Mouse (Mus musculus) embryo, embryonic 10.5 days (tissue): ENCODE results near the gene Clybl.
A peak's percentile ranks its signal among the peaks of the same experiment; 100 is the strongest.

Source experiments
- DNase-seq: peaks from one replicate; pipeline ENCODE4 v3.0.0-alpha.2; 2015; ENCODE audit warnings: low spot score

Clybl gene

DNA sequence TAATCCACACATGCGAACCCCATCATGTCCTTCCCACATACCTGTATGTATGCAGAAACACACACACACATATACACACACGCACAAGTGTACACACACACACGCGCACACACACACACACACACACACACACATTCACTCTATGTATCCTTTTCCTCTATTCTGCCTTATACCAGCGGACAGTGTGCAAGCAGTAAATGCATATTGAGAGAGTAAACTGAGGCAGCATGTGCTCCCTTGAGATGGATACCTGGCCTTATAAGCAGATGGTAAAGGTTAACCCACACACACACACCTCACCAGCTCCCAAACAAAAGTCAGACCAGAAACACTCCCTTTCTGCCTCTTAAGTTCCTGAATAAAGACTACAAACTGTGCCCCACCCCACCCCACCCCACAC, 204.3 kb downstream of the Clybl start:
- no peak for DNase-seq

- no peak for DNase-seq
Measured at GRCm38 (mm10) chr14:122386281-122387130, 205.0 kb downstream of the Clybl start.

DNA sequence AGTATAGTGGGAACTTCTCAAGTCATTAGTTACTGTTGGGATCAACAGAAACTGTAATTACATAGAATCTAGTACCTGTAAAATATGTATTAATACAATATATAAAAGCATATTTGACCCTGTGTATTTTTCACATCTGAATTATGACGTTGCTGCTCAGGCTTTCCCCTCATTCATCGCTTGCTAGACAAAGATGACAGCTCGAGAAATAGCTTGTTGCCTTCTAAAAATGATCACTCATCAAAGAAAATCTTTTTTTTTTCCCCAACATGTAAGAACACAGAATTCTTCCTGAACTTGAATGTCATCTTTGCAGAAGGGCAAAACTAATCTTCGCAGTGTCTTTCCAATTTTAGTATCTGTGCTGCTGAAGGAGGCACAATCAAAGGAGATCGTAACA, 206.3 kb downstream of the Clybl start:
- no peak for DNase-seq

- no peak for DNase-seq
Measured at GRCm38 (mm10) chr14:122388431-122389031, 207.0 kb downstream of the Clybl start.

DNA sequence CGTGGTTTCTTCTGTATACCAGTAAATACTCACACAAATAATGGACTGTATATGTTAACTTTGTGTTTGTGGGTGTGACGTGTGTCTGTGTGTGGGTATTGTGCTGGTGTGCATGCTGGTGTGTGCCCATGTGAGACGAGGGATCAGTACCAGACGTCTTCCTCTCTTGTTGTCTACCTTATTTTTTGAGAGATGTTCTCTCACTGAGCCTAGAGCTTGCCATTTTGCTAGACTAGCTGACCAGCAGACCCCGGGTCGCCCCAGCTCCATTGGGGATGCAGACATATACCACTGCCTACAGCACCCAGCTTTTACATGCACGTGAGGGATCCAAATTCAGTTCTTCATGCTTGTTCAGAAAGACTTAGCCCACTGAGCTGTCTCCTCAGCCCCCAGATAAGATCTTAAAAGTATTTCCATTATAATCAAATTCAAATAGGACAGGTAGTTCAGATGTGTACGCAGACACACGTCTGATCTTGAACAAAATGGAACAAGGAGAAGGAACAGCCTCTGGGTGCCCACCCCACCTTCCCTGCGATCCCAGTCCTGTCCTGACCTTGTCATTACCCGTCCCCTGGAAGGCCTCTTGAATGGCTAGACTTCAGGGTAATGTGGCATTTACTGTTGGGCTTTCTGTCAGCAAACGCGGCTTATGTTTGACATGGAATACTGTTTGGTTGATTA, 208.3 kb downstream of the Clybl start:
- no peak for DNase-seq

- DNase-seq = no peak
Measured at GRCm38 (mm10) chr14:122390935-122391334, 209.4 kb downstream of the Clybl start.

- no peak for DNase-seq
Measured at GRCm38 (mm10) chr14:122393119-122393518, 211.6 kb downstream of the Clybl start.

DNA sequence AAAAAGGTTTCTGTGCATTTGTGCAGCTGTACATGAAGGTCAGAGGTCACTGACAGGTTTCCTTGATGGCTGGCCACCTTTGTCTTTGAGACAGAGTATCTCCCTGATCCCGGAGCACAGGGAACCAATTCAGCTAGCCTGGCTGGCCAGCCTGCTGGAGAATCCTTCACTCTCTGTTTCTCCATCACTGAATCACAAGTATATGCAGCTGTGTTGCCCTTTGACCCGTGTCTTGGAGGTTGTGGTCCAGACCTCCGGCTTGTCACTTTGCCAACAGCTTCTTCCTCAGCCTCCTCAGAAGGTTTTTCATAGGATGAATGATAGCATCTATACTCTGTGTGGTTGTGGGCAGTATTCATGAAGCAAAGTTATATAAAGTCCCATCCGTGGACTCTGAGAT, 217.2 kb downstream of the Clybl start:
- no peak for DNase-seq

DNA sequence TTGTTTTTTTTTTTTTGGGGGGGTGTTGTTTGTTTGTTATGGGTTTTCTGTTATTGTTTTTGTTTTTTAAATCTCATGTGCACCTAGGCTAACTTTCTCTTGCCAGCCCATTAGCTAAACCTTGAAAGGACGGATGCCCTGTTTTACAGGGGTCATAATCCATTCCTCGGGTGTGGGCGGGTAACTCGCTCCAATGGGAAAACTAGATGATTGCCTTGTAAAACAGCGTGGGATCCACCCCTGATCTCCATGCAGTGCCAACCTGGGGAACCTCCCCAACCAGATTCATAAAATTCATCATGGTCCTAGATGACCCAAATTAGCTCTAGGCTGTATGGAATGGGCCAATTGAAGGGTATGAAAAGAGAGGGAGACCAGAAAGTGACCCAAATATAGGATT, 218.4 kb downstream of the Clybl start:
- no peak for DNase-seq

GRCm38 (mm10) chr14:122401886-122402285, 220.4 kb downstream of the Clybl start:
- peak; percentile 62 for DNase-seq

DNA sequence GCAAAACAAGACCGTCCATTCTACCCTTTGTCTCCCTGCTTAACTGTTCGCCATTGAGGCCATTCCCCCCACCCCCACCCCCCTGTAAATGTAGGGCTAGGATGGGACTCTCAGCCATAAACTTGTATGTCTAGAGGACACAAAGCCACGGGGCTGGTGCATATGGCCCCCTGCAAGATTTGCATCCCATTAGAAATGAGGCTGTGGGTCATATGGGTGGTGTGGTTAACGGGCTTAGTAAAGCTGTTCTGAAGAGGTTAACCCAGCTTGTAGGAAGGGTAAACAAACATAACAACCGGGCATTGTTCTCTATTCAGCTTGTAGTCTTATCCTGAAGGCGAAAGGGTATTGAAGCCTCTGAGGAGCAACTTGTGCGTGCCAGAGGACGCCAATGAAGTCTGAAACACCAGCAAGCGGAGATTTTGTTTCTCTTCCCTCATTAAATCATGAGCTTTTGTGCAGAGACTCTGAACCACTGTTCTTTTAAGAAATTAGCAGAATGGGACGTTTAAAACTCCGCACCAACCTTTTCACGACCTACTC, 221.3 kb downstream of the Clybl start:
- DNase-seq = peak; percentile 59

DNA sequence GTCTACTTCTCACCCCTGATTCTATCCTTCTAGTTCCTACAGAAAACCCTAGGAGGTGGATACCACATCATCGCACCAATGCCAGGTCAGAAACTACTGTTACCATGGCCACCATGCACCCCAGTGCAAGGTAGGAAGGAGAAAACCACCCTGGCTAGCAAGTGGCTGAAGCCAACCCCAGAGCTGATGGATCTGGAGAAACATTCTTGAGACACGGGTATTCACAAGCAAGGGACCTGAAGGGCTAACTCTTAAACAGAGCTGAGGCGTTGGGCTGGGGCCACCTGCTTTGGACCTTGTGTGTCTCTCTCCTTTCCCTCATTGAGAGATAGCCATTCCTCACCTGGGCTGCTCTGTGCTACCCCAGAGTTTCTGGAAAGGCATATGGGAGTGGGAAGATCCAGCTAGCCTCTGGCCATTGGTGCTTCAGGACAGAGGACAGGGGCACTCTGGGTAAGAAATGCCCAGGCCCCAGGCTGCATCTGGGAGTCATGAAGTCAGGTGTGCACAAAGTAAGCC, 222.0 kb downstream of the Clybl start:
- DNase-seq = no peak

DNA sequence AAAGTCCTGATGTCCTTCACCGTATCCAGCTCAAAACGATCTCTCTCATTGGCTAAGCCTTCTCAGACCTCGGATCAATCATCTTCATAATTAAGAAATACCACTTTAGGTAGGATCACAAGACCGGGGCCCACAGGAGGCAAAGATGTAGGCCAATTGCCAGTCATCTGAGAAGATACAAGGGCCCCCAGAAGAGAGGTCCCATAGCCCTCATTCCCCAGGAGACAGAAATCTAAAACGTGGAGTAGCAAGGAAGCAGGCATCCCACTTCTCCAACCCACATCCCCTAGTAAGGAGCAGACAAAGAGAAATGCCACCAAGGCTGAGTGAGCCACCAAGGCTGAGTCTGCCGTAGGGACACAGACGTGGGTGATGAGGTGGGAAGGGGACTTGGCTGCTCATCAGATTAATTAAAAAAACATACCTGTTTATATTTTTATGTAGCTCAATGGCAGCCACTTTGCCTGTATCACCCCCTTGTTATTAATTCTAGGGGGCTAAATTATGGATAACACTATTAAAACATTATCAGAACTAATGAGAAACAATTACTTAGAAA, 223.2 kb downstream of the Clybl start:
- no peak for DNase-seq

DNA sequence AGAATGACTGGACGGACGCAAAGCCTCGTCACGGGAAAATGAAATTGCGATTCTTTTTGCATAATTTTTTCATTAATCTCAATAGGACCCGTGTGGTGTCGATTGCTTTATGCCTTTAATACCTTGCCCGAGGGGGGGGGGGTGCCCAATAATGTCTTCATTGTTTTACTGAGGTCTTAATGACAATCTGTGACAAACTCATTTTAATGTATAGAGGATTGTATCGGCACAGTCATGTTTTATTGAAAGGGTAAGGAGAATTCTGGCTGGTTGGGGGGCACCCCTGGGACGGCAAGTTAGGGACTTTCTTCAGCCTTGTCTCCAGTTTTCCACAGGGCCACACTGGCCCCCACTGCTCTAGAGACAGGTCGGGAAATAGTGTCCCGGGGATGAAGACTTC, 223.7 kb downstream of the Clybl start:
- no peak for DNase-seq

- peak; percentile 52 for DNase-seq
Measured at GRCm38 (mm10) chr14:122405897-122406540, 224.5 kb downstream of the Clybl start.

DNA sequence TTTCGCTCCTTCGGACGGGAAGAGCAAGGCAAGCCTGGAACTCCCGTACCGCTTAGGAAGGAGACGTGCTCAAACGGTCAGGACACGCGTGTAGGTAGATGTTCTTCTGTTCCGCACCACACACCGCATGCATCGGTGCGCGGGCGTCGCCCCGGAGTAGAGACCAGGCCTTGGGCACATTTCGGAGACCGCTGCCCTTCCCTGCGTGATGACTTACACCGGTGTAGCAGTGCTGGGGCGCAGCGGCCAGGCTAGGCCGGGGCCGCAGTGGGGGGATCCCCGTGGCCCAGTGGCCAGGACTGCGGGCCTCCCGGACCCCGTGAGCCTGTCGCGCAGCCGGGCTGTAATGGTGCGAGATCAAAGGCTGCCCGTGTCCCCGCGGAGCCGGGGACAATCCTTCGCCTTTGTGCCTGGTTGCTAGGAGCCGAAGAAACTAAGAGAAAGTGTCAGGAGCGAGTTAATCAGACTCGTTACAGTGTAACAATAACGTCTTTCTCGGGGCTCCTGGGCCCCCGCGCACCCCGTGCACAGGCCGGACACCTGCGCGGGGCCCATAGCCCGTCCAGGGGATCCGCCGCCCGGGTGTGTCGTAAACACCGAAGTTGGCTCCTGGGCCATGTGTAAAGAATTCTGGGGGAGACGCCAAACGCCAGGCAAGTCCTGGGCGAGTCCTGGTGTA, 225.2 kb downstream of the Clybl start:
- DNase-seq = peak; percentile 78

DNA sequence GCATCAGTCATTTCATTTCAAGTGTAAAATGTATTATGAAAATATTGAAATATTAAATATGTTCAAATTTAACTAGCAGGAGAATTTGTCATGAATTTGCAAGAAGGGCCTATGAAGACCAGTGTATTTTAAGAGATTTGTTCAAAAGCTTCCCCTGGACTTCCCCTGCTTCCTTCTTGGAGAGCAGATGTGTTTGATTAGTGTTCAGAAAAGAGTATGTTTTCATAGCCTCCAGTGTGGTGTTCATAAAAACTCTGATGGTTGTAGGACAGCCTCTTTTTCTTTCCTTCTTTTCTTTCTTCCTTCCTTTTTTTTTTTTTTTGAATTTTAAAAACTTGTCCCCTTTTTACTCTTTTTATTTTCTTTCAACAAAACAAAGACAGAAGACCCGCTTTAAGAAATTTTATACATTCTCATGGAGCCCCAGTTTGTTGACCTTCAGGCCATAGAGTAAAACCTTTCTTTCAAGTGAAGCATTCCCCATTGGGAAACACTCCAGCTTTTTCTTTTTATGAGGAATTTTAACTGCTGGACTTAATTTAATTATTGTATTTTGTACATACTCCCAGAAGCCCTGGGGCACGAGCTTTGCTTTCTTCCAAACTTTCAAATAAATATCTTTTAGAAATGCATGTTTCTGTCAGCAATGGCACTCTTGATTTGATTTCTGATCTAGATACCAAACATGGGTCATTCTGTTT, 231.5 kb downstream of the Clybl start:
- DNase-seq = peak; percentile 32

- no peak for DNase-seq
Measured at GRCm38 (mm10) chr14:122413542-122413928, 232.0 kb downstream of the Clybl start.

DNA sequence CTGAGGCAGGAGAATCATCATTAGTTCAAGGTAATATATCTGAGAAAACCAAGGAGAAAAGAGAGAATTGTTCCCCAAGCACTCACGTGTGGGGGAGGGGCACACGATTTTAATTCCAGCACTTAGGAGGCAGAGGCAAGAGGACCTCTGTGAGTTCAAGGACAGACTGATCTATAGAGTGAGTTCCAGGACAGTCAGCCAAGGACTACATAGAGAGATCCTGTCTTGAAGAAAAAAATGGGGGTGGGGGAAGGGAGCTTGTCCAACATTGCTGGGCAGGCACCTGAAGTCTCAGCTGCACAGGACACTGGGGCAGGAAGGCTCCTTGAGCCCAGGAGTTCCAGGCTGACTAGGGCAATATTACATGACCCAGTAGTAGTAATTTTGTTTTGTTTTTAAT, 233.3 kb downstream of the Clybl start:
- no peak for DNase-seq

DNA sequence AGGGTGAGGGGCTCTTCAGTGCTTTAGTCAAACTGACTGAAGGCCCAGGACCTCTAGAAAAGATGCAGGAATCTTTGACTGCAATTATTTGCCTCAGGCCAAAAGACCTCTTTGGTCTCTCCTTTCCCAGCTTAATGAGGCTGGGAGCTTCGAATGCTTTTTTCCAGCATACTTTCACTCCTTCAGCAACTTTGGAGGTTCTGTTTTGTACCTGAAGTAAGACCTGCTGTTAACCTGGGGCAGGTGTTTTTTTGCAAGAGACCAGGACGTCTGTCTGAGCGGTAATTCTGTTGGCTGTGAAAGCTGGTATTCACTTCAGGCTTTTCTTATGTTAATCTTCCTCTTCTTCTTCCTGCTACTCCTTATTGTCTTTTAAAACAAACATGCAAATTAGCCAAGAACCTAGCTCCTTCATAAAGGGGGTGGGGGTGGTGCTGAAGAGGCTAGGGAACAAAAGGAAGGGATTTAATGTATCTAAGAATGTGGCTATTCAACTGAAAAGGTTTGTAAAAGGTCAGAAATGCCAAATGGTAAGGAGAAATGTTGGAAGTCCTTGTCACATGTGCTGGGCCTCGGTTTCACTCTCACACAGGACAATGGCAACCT, 234.8 kb downstream of the Clybl start:
- no peak for DNase-seq
